Mouse (Mus musculus) heart, embryonic 14.5 days (tissue): ENCODE data around the gene Fbxw8. TPM values are rescaled to one million over a fixed set of nuclear protein-coding genes. Genes with fewer than 3 reads are reported as not detected.

Experiments
- ATAC-seq: fragments of 200-750 bp; cut with Nextera tagmentation; 2 replicates; pipeline ENCODE4 v1.8.0; 2017; ENCODE audit warnings: low read depth, moderate TSS enrichment; ENCODE audit not compliant: insufficient number of reproducible peaks, insufficient read depth, low FRiP score
- H3K27ac ChIP-seq, 2 experiments: fragments of 200-500 bp in 1 of 2; fragments of 300-500 bp in 1 of 2; sonication (generic) in 1 of 2; replicated peaks in 1 of 2; 2 replicates each; pipeline ENCODE4 v1.5.1; 2012 to 2014; ENCODE audit warnings: low read depth in 2 of 2, low read length in 2 of 2, control low read depth in 1 of 2, mild to moderate bottlenecking in 1 of 2, mixed read lengths in 1 of 2; ENCODE audit not compliant: control insufficient read depth in 1 of 2, insufficient read depth in 1 of 2
- H3K27me3 ChIP-seq: fragments of 300-500 bp; sonication (generic); 2 replicates; pipeline ENCODE4 v1.6.1; 2014; ENCODE audit warnings: mild to moderate bottlenecking, low read length, control low read depth; ENCODE audit not compliant: control insufficient read depth, insufficient read depth
- H3K36me3 ChIP-seq: fragments of 300-500 bp; sonication (generic); 2 replicates; pipeline ENCODE4 v1.6.1; 2014; ENCODE audit warnings: mild to moderate bottlenecking, control low read depth, low read length, mixed read lengths; ENCODE audit not compliant: control insufficient read depth, insufficient read depth
- H3K4me1 ChIP-seq, 2 experiments: fragments of 200-500 bp in 1 of 2; fragments of 300-500 bp in 1 of 2; sonication (generic) in 1 of 2; 2 replicates each; pipeline ENCODE4 v1.6.1; 2012 to 2014; ENCODE audit warnings: low read length in 2 of 2, control low read depth in 1 of 2, mixed read lengths in 1 of 2; ENCODE audit not compliant: control insufficient read depth in 2 of 2, insufficient read depth in 2 of 2
- H3K4me2 ChIP-seq: fragments of 300-500 bp; sonication (generic); 2 replicates; pipeline ENCODE4 v1.6.1; 2014; ENCODE audit warnings: mild to moderate bottlenecking, low read length
- H3K4me3 ChIP-seq, 2 experiments: fragments of 200-500 bp in 1 of 2; fragments of 300-500 bp in 1 of 2; sonication (generic) in 1 of 2; 2 replicates each; pipeline ENCODE4 v1.5.1; 2012 to 2014; ENCODE audit warnings: low read length in 2 of 2, mild to moderate bottlenecking in 2 of 2, control low read depth in 1 of 2, low read depth in 1 of 2, moderate library complexity in 1 of 2; ENCODE audit not compliant: control insufficient read depth in 1 of 2, insufficient read depth in 1 of 2
- H3K9ac ChIP-seq: fragments of 300-500 bp; sonication (generic); 2 replicates; pipeline ENCODE4 v1.6.1; 2014; ENCODE audit warnings: mild to moderate bottlenecking, low read length
- H3K9me3 ChIP-seq: fragments of 300-500 bp; sonication (generic); 2 replicates; pipeline ENCODE4 v1.6.1; 2016; ENCODE audit warnings: low read length, control low read depth; ENCODE audit not compliant: control insufficient read depth
- WGBS: fragments of 180-500 bp; shearing (Covaris S2); extraction: QIAGEN DNeasy Blood & Tissue Kit; methylation state at CpG from one replicate; pipeline ENCODE4 v1.1.7; 2014; 5-methylcytosine and 5-hydroxymethylcytosine counted together
- polyA plus RNA-seq: library from polyadenylated mRNA; unstranded; fragments of >200 nt; fragmentation: Nextera tagmentation; extraction: Ambion mirVana; gene quantifications from 2 replicates; pipeline ENCODE4 v1.2.1, GENCODE M21; 2014

The Fbxw8 gene
- polyA plus RNA-seq, 1 experiment from 2014 or later, result 23.7 TPM

DNA sequence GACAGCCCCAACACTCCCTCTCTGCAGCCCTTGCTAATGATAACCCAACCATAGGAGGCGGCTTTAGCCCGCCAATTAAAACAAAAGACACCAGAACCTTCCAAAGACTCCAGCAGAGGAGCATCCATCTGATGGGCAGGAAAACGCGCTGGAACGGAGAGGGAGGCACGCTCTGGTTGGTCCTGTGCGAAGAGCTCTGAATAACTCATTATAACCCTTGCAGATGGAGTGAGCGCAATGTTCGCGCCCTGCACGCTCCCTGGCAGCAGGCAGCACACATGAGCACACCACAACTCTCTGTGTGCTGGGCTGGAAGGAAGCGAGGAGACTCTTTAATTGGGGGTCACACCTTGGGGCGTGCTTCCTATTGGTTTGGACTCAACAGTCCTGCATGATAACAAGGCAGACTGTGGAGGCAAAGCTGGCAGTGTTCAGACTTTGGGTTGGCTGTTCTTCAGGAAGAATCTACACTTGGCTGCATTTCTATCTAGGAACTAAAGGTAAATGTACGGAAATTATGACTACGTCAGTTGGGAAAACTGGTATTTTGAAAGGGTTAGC, 82.0 kb downstream of the Fbxw8 start:
- H3K27me3 ChIP-seq, result no peaks in the 10 kb centered on the region
- H3K4me3 ChIP-seq, result no peak overlapping the region
- no peaks in the 10 kb centered on the region for H3K9me3 ChIP-seq
- ATAC-seq, result no peak
- H3K36me3 ChIP-seq, result peaks cover 85% of the 10 kb centered on the region
- 87% methylated on average over 15 of the region's 15 CpGs for whole genome bisulfite sequencing
- H3K4me2 ChIP-seq, result no peak overlapping the region
- H3K4me1 ChIP-seq, result peaks cover 8 to 19% of the 10 kb centered on the region in 2 experiments
- no peak overlapping the region for H3K9ac ChIP-seq
- no peak overlapping the region for H3K27ac ChIP-seq

DNA sequence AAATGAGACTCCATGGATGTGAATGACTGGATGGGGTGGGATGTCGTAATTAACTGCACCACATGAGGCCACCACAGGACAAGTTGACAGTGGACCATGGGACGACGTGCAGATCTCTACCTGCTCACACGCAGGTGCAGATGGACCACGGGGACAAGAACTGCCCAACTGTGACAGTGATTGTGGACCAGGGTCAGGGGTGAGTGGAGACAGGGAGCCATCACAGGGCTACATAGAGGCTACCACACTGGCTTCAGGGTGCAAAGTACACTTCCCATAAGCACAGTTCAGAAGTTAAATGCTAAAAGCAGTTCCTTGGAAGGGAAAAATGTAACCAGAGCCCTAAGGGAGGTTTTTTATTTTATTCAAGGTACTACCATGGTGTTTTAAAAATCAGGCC, 83.5 kb downstream of the Fbxw8 start:
- Histone ChIP-seq H3K36me3 (peaks cover 76% of the 10 kb centered on the region), H3K27ac (no peak overlapping the region), H3K27me3 (no peaks in the 10 kb centered on the region), H3K4me3 (no peak overlapping the region), H3K4me1 (peaks cover 19 to 26% of the 10 kb centered on the region in 2 experiments), H3K9ac (no peak overlapping the region), H3K4me2 (no peak overlapping the region), H3K9me3 (no peaks in the 10 kb centered on the region)
- WGBS, result 78% methylated on average over 5 of the region's 5 CpGs
- ATAC-seq, result no peak

DNA sequence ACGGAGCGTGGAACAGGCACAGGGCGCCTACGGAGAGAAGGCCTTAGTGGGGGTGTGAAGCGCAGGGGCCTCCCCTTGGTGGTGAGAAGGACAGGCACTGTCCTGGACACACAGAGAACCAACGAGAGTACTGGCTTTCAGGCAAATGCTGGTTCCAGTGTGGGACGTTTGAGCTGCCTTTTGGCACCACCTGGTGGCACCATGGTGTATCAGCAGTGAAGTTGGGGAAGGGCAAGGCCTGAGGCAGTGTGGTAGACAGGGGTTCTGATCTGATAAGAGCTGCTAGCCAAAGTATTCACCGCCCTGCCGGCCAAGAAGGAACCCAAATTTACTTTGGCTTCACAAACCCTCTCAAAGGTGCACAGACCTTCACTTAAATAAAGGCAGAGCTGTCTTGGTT, 85.9 kb downstream of the Fbxw8 start:
- no peak; the same call in 1 of the 2 replicates for ATAC-seq
- Histone ChIP-seq H3K4me2 (no peak overlapping the region), H3K27me3 (no peaks in the 10 kb centered on the region), H3K4me1 (peaks cover 24 to 31% of the 10 kb centered on the region in 2 experiments), H3K9me3 (no peaks in the 10 kb centered on the region), H3K27ac (no peak overlapping the region), H3K36me3 (peaks cover 77% of the 10 kb centered on the region), H3K4me3 (no peak overlapping the region), H3K9ac (no peak overlapping the region; the same call in 1 of the 2 replicates)
- WGBS, result 35% methylated on average over 9 of the region's 9 CpGs

DNA sequence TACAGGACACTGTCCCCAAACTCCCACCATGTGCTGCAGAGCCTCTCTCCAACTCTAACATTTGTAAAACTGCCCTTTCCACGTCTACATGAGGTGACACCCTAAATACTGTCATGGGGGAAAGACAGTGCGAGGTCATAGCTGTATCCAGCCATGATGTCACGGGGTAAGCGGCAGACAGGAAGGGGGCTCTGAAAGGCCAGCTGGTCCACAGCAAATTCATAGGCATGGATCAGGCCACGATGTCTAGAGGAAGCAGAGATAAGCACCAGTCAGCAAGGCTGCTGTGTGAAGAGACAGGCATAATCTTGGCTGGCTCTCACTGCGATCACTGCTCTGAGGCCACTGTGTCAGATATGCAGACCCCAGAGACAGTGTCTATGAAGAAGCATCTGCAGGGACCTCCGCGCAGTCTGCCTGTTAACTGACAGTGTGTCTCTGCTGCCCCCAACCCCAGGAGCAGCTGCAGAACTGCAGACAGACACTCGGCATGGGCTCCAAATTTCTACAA, 87.2 kb downstream of the Fbxw8 start:
- peak; percentile 16; the same call in 1 of the 2 replicates for ATAC-seq
- 28% methylated on average over 9 of the region's 9 CpGs for WGBS
- H3K4me2 ChIP-seq, result no peak overlapping the region
- H3K4me3 ChIP-seq, result no peak overlapping the region
- H3K27me3 ChIP-seq, result no peaks in the 10 kb centered on the region
- peak overlapping the region; percentile 7 to 45 for H3K27ac ChIP-seq
- H3K9me3 ChIP-seq, result no peaks in the 10 kb centered on the region
- peaks cover 24 to 31% of the 10 kb centered on the region in 2 experiments for H3K4me1 ChIP-seq
- H3K9ac ChIP-seq, result no peak overlapping the region
- peaks cover 70% of the 10 kb centered on the region for H3K36me3 ChIP-seq

DNA sequence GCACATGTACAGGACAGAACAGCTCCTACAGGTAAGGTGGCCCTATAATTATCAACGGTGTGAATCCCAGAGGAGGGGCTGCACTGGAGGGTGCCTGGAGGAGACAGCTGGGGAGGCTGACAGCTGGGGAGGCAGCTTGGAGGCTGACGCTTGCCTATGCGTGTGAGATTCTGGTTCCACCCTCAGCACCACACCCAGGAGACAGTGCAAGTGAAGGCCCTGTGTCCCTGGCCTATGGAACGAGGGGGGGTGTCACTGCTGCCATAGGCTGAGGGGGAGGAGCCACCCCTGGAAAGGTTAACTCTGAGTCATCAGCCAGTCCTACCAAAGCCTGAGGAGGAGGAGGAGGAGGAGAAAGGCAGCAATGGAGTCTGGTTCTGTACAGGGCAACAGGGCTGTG, 87.7 kb downstream of the Fbxw8 start:
- H3K4me2 ChIP-seq, result no peak overlapping the region
- H3K4me3 ChIP-seq, result no peak overlapping the region
- no peaks in the 10 kb centered on the region for H3K27me3 ChIP-seq
- ATAC-seq, result 0 out of 2 replicates have a peak, but pooled peaks have one; percentile 2
- H3K9me3 ChIP-seq, result no peaks in the 10 kb centered on the region
- no peak overlapping the region for H3K9ac ChIP-seq
- peak overlapping the region; percentile 7 to 45 for H3K27ac ChIP-seq
- WGBS, result 49% methylated on average over 4 of the region's 4 CpGs
- H3K36me3 ChIP-seq, result peaks cover 66% of the 10 kb centered on the region
- H3K4me1 ChIP-seq, result peaks cover 24 to 31% of the 10 kb centered on the region in 2 experiments

DNA sequence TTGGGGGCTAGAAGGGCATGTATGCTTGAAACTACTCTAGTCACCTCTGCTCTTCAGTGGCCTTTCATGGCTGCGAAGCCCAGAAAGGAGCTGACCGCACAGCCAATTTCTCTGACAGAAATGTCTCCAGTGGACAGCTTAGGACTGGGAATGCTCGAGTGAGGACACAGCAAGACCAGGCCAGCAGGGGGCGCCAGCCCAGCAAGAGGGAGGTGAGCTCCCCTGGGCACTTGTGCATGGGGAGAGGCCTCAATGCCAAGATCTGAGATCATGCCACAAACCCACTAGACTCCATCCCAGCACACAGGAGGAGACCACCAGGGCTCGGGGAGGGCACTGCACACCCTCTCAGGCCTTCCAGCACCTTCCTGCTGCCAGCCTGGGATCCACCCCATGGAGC, 88.4 kb downstream of the Fbxw8 start:
- Histone ChIP-seq H3K36me3 (peaks cover 58% of the 10 kb centered on the region), H3K27ac (no peak overlapping the region), H3K4me2 (no peak overlapping the region), H3K27me3 (no peaks in the 10 kb centered on the region), H3K4me1 (peaks cover 24 to 31% of the 10 kb centered on the region in 2 experiments), H3K4me3 (no peak overlapping the region), H3K9me3 (no peaks in the 10 kb centered on the region), H3K9ac (no peak overlapping the region; the same call in 1 of the 2 replicates)
- 63% methylated on average over 5 of the region's 5 CpGs for WGBS
- ATAC-seq, result no peak

DNA sequence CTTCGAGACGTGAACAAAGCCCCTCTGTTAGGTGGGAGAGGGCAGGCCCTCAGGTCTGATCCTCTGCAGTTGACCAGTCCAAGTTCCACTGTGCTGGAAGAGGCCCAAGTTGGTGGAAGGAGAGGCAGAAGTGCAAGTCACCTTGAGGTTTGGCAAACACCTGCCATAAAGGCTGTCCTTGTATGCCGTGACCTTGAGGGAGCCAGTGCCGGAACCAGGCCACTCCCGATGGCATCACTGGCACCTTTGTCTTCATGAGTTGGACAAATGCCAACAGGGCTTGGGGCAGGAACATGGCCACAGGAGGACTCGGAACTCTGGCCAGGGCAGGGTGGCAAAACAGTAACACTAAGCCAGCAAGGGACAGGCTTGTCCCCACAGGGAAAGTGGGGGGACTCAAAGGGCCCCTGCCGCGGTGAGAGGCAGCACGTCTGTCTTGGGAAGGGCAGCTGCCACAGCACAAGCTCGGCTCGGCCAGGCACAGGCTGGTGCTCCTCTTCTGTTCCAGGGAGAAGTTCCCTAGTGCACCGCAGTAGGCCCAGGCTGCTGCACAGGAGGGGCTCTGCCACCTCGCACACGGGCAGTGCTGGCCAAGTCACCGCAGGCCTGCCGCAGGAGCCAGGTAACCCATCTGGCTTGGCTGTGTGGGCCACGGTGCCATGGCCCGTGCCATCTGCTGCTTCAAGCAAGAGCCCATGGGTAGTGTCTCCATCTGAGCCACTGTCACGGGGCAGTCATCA, 89.6 kb downstream of the Fbxw8 start:
- Histone ChIP-seq H3K36me3 (peaks cover 53% of the 10 kb centered on the region), H3K27ac (peak overlapping the region in 1 of 2 experiments; percentile 28; a peak in 2 of 4 replicates), H3K27me3 (no peaks in the 10 kb centered on the region), H3K4me1 (peaks cover 24 to 31% of the 10 kb centered on the region in 2 experiments), H3K4me2 (no peak overlapping the region), H3K4me3 (no peak overlapping the region), H3K9ac (peak overlapping the region; percentile 21; the same call in 1 of the 2 replicates), H3K9me3 (no peaks in the 10 kb centered on the region)
- 73% methylated on average over 19 of the region's 19 CpGs for WGBS
- no peak for ATAC-seq
